Mouse (Mus musculus): Measurements from ENCODE around the gene Slc12a6. TPM values are rescaled to one million over a fixed set of nuclear protein-coding genes. Genes with fewer than 3 reads are reported as not detected.

Slc12a6 gene
- polyA plus RNA-seq, 1 experiment from 2014 or later: 11.0 TPM

- ATAC-seq (ENCODE audit: insufficient number of reproducible peaks, insufficient read depth, low FRiP score, low TSS enrichment, low read depth): no peak
Observed at GRCm38 (mm10) chr2:112241787-112242186, 23.8 kb upstream of the Slc12a6 start.

GRCm38 (mm10) chr2:112245307-112245706 lies 20.3 kb upstream of the Slc12a6 start:
- no peak overlapping the region for H3K4me2 ChIP-seq

More at GRCm38 (mm10) chr2:112241787-112242186, 23.8 kb upstream of the Slc12a6 start:
- Histone ChIP-seq H3K9ac (no peak overlapping the region), H3K4me3 (no peak overlapping the region), H3K4me2 (no peak overlapping the region), H3K4me1 (peaks cover 14% of the 10 kb centered on the region; the same call in 1 of the 2 replicates), H3K36me3 (peaks cover 12% of the 10 kb centered on the region), H3K27ac (no peak overlapping the region), H3K9me3 (no peaks in the 10 kb centered on the region), H3K27me3 (no peaks in the 10 kb centered on the region)
- WGBS: 75% methylated on average over 14 of the region's 14 CpGs

GRCm38 (mm10) chr2:112246193-112246592 lies 19.4 kb upstream of the Slc12a6 start:
- Histone ChIP-seq H3K4me3 (no peak overlapping the region), H3K4me1 (0 out of 2 replicates have a peak, but pooled peaks cover 3% of the 10 kb centered on the region), H3K9ac (no peak overlapping the region), H3K27me3 (no peaks in the 10 kb centered on the region), H3K36me3 (peaks cover 12% of the 10 kb centered on the region), H3K9me3 (no peaks in the 10 kb centered on the region), H3K27ac (no peak overlapping the region), H3K4me2 (no peak overlapping the region)
- no peak for ATAC-seq (ENCODE audit: insufficient number of reproducible peaks, insufficient read depth, low FRiP score, low TSS enrichment, low read depth)
- WGBS: 90% methylated on average over 6 of the region's 6 CpGs

More at GRCm38 (mm10) chr2:112245307-112245706, 20.3 kb upstream of the Slc12a6 start:
- Histone ChIP-seq H3K36me3 (peaks cover 12% of the 10 kb centered on the region), H3K9ac (no peak overlapping the region), H3K27me3 (no peaks in the 10 kb centered on the region), H3K27ac (no peak overlapping the region), H3K4me3 (no peak overlapping the region), H3K9me3 (no peaks in the 10 kb centered on the region), H3K4me1 (peaks cover 12% of the 10 kb centered on the region; the same call in 1 of the 2 replicates)
- 69% methylated on average over 5 of the region's 5 CpGs for WGBS
- no peak for ATAC-seq (ENCODE audit: insufficient number of reproducible peaks, insufficient read depth, low FRiP score, low TSS enrichment, low read depth)

GRCm38 (mm10) chr2:112247323-112247722 lies 18.3 kb upstream of the Slc12a6 start:
- 0 out of 2 replicates have a peak, but pooled peaks cover 1% of the 10 kb centered on the region for H3K4me1 ChIP-seq
- 87% methylated on average over 10 of the region's 10 CpGs for WGBS

GRCm38 (mm10) chr2:112249780-112250453 lies 15.7 kb upstream of the Slc12a6 start:
- H3K4me2 ChIP-seq: no peak overlapping the region
- H3K9ac ChIP-seq: no peak overlapping the region
- H3K27ac ChIP-seq: no peak overlapping the region
- H3K4me1 ChIP-seq: no peaks in the 10 kb centered on the region
- H3K9me3 ChIP-seq: no peaks in the 10 kb centered on the region
- ATAC-seq (ENCODE audit: insufficient number of reproducible peaks, insufficient read depth, low FRiP score, low TSS enrichment, low read depth): no peak
- peaks cover 6% of the 10 kb centered on the region; the same call in 1 of the 2 replicates for H3K36me3 ChIP-seq
- WGBS: 90% methylated on average over 10 of the region's 10 CpGs
- H3K27me3 ChIP-seq: no peaks in the 10 kb centered on the region
- H3K4me3 ChIP-seq: no peak overlapping the region

More at GRCm38 (mm10) chr2:112247323-112247722, 18.3 kb upstream of the Slc12a6 start:
- H3K36me3 ChIP-seq: peaks cover 12% of the 10 kb centered on the region
- H3K9ac ChIP-seq: no peak overlapping the region
- ATAC-seq (ENCODE audit: insufficient number of reproducible peaks, insufficient read depth, low FRiP score, low TSS enrichment, low read depth): no peak
- H3K27ac ChIP-seq: no peak overlapping the region
- H3K4me2 ChIP-seq: no peak overlapping the region
- H3K27me3 ChIP-seq: no peaks in the 10 kb centered on the region
- H3K9me3 ChIP-seq: no peaks in the 10 kb centered on the region
- H3K4me3 ChIP-seq: no peak overlapping the region

- Histone ChIP-seq H3K36me3 (no peaks in the 10 kb centered on the region), H3K9ac (no peak overlapping the region), H3K9me3 (no peaks in the 10 kb centered on the region), H3K27ac (no peak overlapping the region), H3K4me2 (no peak overlapping the region), H3K4me3 (no peak overlapping the region), H3K27me3 (no peaks in the 10 kb centered on the region), H3K4me1 (no peaks in the 10 kb centered on the region)
- ATAC-seq (ENCODE audit: insufficient number of reproducible peaks, insufficient read depth, low FRiP score, low TSS enrichment, low read depth): no peak
- 73% methylated on average over 7 of the region's 7 CpGs for WGBS
Observed at GRCm38 (mm10) chr2:112254675-112255515, 10.7 kb upstream of the Slc12a6 start.

GRCm38 (mm10) chr2:112259241-112259962 lies 6.2 kb upstream of the Slc12a6 start, which contains the start of gene Nutm1:
Nutm1 (minus strand) TSS chr2:112259291.
- Histone ChIP-seq H3K27ac (no peak within 1 kb of the TSS), H3K36me3 (no peaks in the 10 kb centered on the region), H3K4me3 (no peak within 1 kb of the TSS), H3K9ac (no peak within 1 kb of the TSS), H3K27me3 (no peaks in the 10 kb centered on the region), H3K4me2 (no peak within 1 kb of the TSS), H3K4me1 (peaks cover 10% of the 10 kb centered on the region), H3K9me3 (no peaks in the 10 kb centered on the region)
- no peak for ATAC-seq (ENCODE audit: insufficient number of reproducible peaks, insufficient read depth, low FRiP score, low TSS enrichment, low read depth)
- WGBS: 69% methylated on average over 10 of the region's 10 CpGs

GRCm38 (mm10) chr2:112261748-112262653 lies 3.6 kb upstream of the Slc12a6 start, which contains the start of gene Nop10:
Nop10 (plus strand) TSS chr2:112261926.
- ATAC-seq (ENCODE audit: insufficient number of reproducible peaks, insufficient read depth, low FRiP score, low TSS enrichment, low read depth): peak; percentile 41; the same call in 1 of the 2 replicates
- Histone ChIP-seq H3K9me3 (no peaks in the 10 kb centered on the region), H3K4me2 (peak within 1 kb of the TSS; percentile 77), H3K36me3 (no peaks in the 10 kb centered on the region), H3K27me3 (no peaks in the 10 kb centered on the region), H3K27ac (peak within 1 kb of the TSS; percentile 51; the same call in 1 of the 2 replicates), H3K4me3 (peak within 1 kb of the TSS; percentile 66), H3K4me1 (peaks cover 24% of the 10 kb centered on the region), H3K9ac (peak within 1 kb of the TSS; percentile 75)
- WGBS: under 1% methylated on average over 36 of the region's 36 CpGs

- no peaks in the 10 kb centered on the region for H3K9me3 ChIP-seq
- peak overlapping the region; percentile 66 for H3K4me3 ChIP-seq
- H3K4me2 ChIP-seq: peak overlapping the region; percentile 77
- H3K36me3 ChIP-seq: no peaks in the 10 kb centered on the region
- peak overlapping the region; percentile 75 for H3K9ac ChIP-seq
- ATAC-seq (ENCODE audit: insufficient number of reproducible peaks, insufficient read depth, low FRiP score, low TSS enrichment, low read depth): no peak
- H3K27me3 ChIP-seq: no peaks in the 10 kb centered on the region
- H3K27ac ChIP-seq: no peak overlapping the region
- WGBS: 32% methylated on average over 4 of the region's 4 CpGs
- H3K4me1 ChIP-seq: peaks cover 29% of the 10 kb centered on the region
Observed at GRCm38 (mm10) chr2:112262779-112263295, 2.8 kb upstream of the Slc12a6 start.

- Histone ChIP-seq H3K4me2 (no peak overlapping the region), H3K27me3 (no peaks in the 10 kb centered on the region), H3K4me3 (no peak overlapping the region), H3K9me3 (no peaks in the 10 kb centered on the region), H3K36me3 (no peaks in the 10 kb centered on the region), H3K4me1 (peaks cover 31% of the 10 kb centered on the region), H3K27ac (no peak overlapping the region), H3K9ac (no peak overlapping the region)
- ATAC-seq (ENCODE audit: insufficient number of reproducible peaks, insufficient read depth, low FRiP score, low TSS enrichment, low read depth): no peak
- 79% methylated on average over 4 of the region's 4 CpGs for WGBS
Observed at GRCm38 (mm10) chr2:112264364-112264763, 1.3 kb upstream of the Slc12a6 start.

Measured in embryonic facial prominence, embryonic 13.5 days (tissue).